Mouse (Mus musculus) ES-E14 (cell line): ENCODE measurements around the gene Nxf1. TPM values are rescaled to one million over a fixed set of nuclear protein-coding genes. Genes with fewer than 3 reads are reported as not detected.

Experiments used
- DNase-seq: peaks from one replicate; pipeline ENCODE4 v3.0.0-alpha.2; 2013; ENCODE audit warnings: low read depth, low spot score
- H3K27ac ChIP-seq: 2 replicates; pipeline ENCODE4 v1.5.1; 2012; ENCODE audit warnings: low read depth, mild to moderate bottlenecking, low read length, moderate library complexity, mixed read lengths; ENCODE audit not compliant: poor library complexity, insufficient read depth, severe bottlenecking
- H3K36me3 ChIP-seq: 2 replicates; pipeline ENCODE4 v1.6.1; 2012; ENCODE audit warnings: mild to moderate bottlenecking, low read length, moderate library complexity, mixed read lengths; ENCODE audit not compliant: control insufficient read depth, poor library complexity, insufficient read depth, severe bottlenecking
- H3K4me1 ChIP-seq, 2 experiments: fragments of 150-350 bp in 1 of 2; sonication (generic) in 1 of 2; 2 replicates each; pipeline ENCODE4 v1.6.1; 2012; ENCODE audit warnings: low read length in 2 of 2, mild to moderate bottlenecking in 1 of 2, mixed read lengths in 1 of 2; ENCODE audit not compliant: control insufficient read depth in 2 of 2, insufficient read depth in 2 of 2, poor library complexity in 1 of 2
- H3K4me3 ChIP-seq, 2 experiments: fragments of 150-350 bp in 1 of 2; sonication (generic) in 1 of 2; 2 replicates each; pipeline ENCODE4 v1.5.1; 2012; ENCODE audit warnings: low read length in 2 of 2, low read depth in 1 of 2, mild to moderate bottlenecking in 1 of 2, mixed read lengths in 1 of 2; ENCODE audit not compliant: insufficient read depth in 1 of 2, poor library complexity in 1 of 2, severe bottlenecking in 1 of 2
- H3K9ac ChIP-seq: 2 replicates; pipeline ENCODE4 v1.6.1; 2012; ENCODE audit warnings: low read depth, mild to moderate bottlenecking, low read length, mixed read lengths; ENCODE audit not compliant: poor library complexity, insufficient read depth, severe bottlenecking
- H3K9me3 ChIP-seq: fragments of 150-350 bp; sonication (generic); 2 replicates; pipeline ENCODE4 v1.6.1; 2012; ENCODE audit warnings: low read depth, mild to moderate bottlenecking, low read length; ENCODE audit not compliant: control insufficient read depth, insufficient read depth
- CHD2 ChIP-seq: IDR thresholded peaks from 2 replicates; pipeline ENCODE4 v1.6.1; 2014; ENCODE audit warnings: mild to moderate bottlenecking, low read depth, low read length, inconsistent platforms
- HCFC1 ChIP-seq: IDR thresholded peaks from 2 replicates; pipeline ENCODE4 v1.6.1; 2012; ENCODE audit warnings: low read length, inconsistent platforms, borderline replicate concordance; ENCODE audit not compliant: insufficient read depth
- MAFK ChIP-seq: IDR thresholded peaks from 2 replicates; pipeline ENCODE4 v1.6.1; 2014; ENCODE audit warnings: mild to moderate bottlenecking, low read depth, low read length, inconsistent platforms; ENCODE audit not compliant: insufficient read depth
- ZC3H11A ChIP-seq: IDR thresholded peaks from 2 replicates; pipeline ENCODE4 v1.6.1; 2012; ENCODE audit warnings: low read depth, mild to moderate bottlenecking, inconsistent platforms, low read length, borderline replicate concordance
- ZNF384 ChIP-seq: IDR thresholded peaks from 2 replicates; pipeline ENCODE4 v1.6.1; 2012; ENCODE audit warnings: low read depth, low read length, inconsistent platforms
- in situ Hi-C, 2 experiments: fragments of 600-800 bp; cut with MboI; formaldehyde crosslinking; loops; one replicate each; pipeline ENCODE4 v1.15.1; 2025; ENCODE audit warnings: low sequenced_read_pairs in 2 of 2, inconsistent platforms in 1 of 2; ENCODE audit not compliant: unreplicated experiment in 2 of 2
- total RNA-seq: library from RNA; depleted of rRNA; stranded (reverse); fragments of 300-350 nt; gene quantifications from 2 replicates; pipeline ENCODE4 v1.2.3, GENCODE M21; 2012

Gene Nxf1
- total RNA-seq, 1 experiment, result 101 TPM

GRCm38 (mm10) chr19:8745382-8745781, 11.5 kb upstream of the Nxf1 start:
- Histone ChIP-seq H3K36me3 (peaks cover 21% of the 10 kb centered on the region), H3K27ac (no peak overlapping the region), H3K4me1 (no peaks in the 10 kb centered on the region), H3K9me3 (no peaks in the 10 kb centered on the region), H3K9ac (no peak overlapping the region), H3K4me3 (no peak overlapping the region)
- DNase-seq, result no peak
- in situ Hi-C loops, result no loop called here
- TF ChIP-seq ZNF384 (no peak), MAFK (no peak), HCFC1 (no peak), ZC3H11A (no peak), CHD2 (no peak)

DNA sequence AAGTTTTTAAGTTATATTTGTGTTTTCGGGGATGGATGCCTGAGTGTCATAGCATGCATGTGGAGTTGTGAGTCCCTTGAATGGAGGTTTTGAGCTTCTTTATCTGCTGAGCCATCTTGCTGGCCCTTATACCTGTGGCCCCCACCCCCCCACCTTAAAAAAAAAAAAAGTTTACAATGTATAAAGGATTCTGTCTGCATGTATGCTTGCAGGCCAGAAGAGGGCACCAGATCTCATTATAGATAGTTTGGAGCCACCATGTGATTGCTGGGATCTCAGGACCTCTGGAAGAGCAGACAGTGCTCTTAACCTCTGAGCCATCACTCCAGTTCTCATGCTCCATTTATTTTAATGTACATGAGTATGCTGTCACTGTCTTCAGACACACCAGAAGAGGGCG, 9.5 kb upstream of the Nxf1 start:
- in situ Hi-C loops, result no loop called here
- Histone ChIP-seq H3K4me3 (no peak overlapping the region), H3K9ac (no peak overlapping the region), H3K27ac (no peak overlapping the region), H3K36me3 (peaks cover 19% of the 10 kb centered on the region), H3K4me1 (no peaks in the 10 kb centered on the region), H3K9me3 (no peaks in the 10 kb centered on the region)
- TF ChIP-seq ZNF384 (peak; percentile 96), MAFK (no peak), ZC3H11A (0 out of 2 replicates have a peak, but pooled peaks have one; percentile 2)
- DNase-seq, result no peak

DNA sequence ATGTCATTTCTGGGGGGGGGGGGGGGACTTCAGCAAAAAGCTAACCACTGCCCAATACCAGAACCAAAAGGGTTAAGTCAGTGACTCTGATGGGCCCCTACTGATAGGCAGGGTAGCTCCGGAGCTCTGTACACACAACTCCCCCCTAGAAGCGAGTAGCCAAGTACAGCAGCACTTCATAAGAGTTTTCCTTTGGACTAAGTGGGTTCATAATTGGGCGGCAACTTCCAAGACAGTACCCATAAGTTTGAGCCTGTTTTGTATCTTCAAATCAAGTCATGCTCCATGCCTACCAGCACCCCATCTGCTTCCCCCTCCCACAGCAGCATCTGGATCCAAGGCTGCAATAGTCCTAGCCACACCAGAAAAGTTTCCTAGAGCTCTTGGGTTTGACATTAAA, 1.2 kb upstream of the Nxf1 start:
- Histone ChIP-seq H3K36me3 (peaks cover 13% of the 10 kb centered on the region), H3K9ac (no peak overlapping the region), H3K9me3 (no peaks in the 10 kb centered on the region), H3K27ac (no peak overlapping the region), H3K4me1 (no peaks in the 10 kb centered on the region), H3K4me3 (no peak overlapping the region)
- TF ChIP-seq HCFC1 (no peak), CHD2 (no peak), ZC3H11A (no peak), MAFK (no peak), ZNF384 (no peak)
- DNase-seq, result no peak
- in situ Hi-C loops, result no loop called here

DNA sequence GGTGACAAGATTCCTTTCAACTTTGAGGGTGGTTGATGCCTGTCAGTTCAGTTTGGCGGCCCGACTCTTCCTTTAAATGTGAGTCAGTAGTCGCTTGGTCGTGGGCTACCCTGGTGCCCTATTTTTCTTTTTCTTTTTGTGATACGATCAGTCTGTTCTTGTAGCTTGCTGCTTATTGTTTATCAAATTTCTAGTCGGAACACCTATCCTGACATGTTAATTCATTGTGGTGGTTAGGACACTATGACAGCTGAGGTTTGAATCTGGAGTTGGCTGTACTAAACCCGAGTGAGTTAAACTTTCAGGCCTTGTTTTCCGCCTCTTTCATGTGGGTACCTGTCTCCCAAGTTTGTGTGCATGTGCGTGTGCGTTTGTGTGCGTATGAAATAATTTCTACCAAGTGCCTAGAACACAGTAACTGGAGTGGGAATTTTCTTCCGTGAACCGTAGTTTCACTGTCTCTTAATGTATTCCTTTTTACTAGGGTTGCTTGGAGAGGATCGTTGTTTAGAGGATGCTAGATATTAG, 662 bp downstream of the Nxf1 start:
- no peaks in the 10 kb centered on the region for H3K9me3 ChIP-seq
- H3K4me1 ChIP-seq, result no peaks in the 10 kb centered on the region
- TF ChIP-seq ZC3H11A (no peak), HCFC1 (no peak), ZNF384 (no peak), MAFK (no peak), CHD2 (no peak)
- in situ Hi-C loops, result no loop called here
- H3K9ac ChIP-seq, result peak overlapping the region; percentile 96
- H3K4me3 ChIP-seq, result peak overlapping the region; percentile 93 to 95
- no peak for DNase-seq
- peaks cover 12% of the 10 kb centered on the region for H3K36me3 ChIP-seq
- peak overlapping the region; percentile 89; the same call in 1 of the 2 replicates for H3K27ac ChIP-seq

DNA sequence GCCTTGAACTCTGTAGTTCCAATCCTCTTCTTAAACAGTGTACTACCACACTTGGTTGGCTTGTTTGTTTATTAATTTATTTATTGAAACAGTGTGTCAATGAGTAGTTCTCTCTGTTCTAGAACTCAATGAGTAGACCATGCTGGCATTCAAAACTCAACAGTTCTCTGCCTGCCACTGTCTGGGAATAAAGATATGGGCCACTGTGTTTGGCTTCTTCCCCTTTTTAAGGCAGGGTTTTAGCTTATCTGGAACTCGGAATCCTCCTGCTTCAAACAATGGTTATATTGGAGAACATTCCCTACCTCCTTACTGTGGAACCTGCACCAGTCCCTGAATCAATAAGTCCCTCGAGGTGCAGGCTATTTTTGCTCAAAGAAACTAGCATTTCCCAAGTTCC, 2.0 kb downstream of the Nxf1 start:
- Histone ChIP-seq H3K27ac (no peak overlapping the region), H3K9me3 (no peaks in the 10 kb centered on the region), H3K36me3 (peaks cover 16% of the 10 kb centered on the region), H3K4me3 (no peak overlapping the region), H3K4me1 (no peaks in the 10 kb centered on the region), H3K9ac (no peak overlapping the region)
- DNase-seq, result no peak
- TF ChIP-seq ZNF384, result no peak
- no peak for TF ChIP-seq MAFK
- TF ChIP-seq HCFC1, result no peak
- TF ChIP-seq ZC3H11A, result no peak
- TF ChIP-seq CHD2, result no peak
- in situ Hi-C loops, result no loop called here
